Mouse (Mus musculus) liver, adult 2 months (tissue): Measurements from ENCODE around the gene Slc6a18. TPM values are rescaled to one million over a fixed set of nuclear protein-coding genes. Genes with fewer than 3 reads are reported as not detected.

Experiments
- DNase-seq: peaks from one replicate; pipeline ENCODE4 v3.0.0-alpha.2; 2011; ENCODE audit warnings: low read depth, low spot score; ENCODE audit errors: extremely low read depth
- H3K27ac ChIP-seq: fragments of 200-500 bp; replicated peaks from 2 replicates; pipeline ENCODE4 v1.5.1; 2012; ENCODE audit warnings: low read depth, mild to moderate bottlenecking, control low read depth, inconsistent platforms, low read length; ENCODE audit not compliant: insufficient read depth
- H3K27me3 ChIP-seq: fragments of 200-500 bp; 2 replicates; pipeline ENCODE4 v1.6.1; 2012; ENCODE audit warnings: mild to moderate bottlenecking, moderate library complexity, low read length, inconsistent platforms; ENCODE audit not compliant: control insufficient read depth, insufficient read depth
- H3K36me3 ChIP-seq: fragments of 200-500 bp; 2 replicates; pipeline ENCODE4 v1.6.1; 2012; ENCODE audit warnings: low read length, inconsistent platforms; ENCODE audit not compliant: control insufficient read depth, insufficient read depth
- H3K4me1 ChIP-seq: fragments of 200-500 bp; 2 replicates; pipeline ENCODE4 v1.6.1; 2011; ENCODE audit warnings: low read length; ENCODE audit not compliant: control insufficient read depth, insufficient read depth
- H3K4me3 ChIP-seq: fragments of 200-500 bp; 2 replicates; pipeline ENCODE4 v1.5.1; 2011; ENCODE audit warnings: low read depth, mild to moderate bottlenecking, control low read depth, low read length, moderate library complexity; ENCODE audit not compliant: insufficient read depth
- H3K79me2 ChIP-seq: fragments of 200-500 bp; 2 replicates; pipeline ENCODE4 v1.6.1; 2012; ENCODE audit warnings: inconsistent platforms, mild to moderate bottlenecking, low read length, moderate library complexity; ENCODE audit not compliant: control insufficient read depth, insufficient read depth
- H3K9ac ChIP-seq: fragments of 200-500 bp; 2 replicates; pipeline ENCODE4 v1.6.1; 2012; ENCODE audit warnings: low read depth, mild to moderate bottlenecking, control low read depth, inconsistent platforms, low read length
- CTCF ChIP-seq: fragments of 200-500 bp; IDR thresholded peaks from 2 replicates; pipeline ENCODE4 v1.5.1; 2011; ENCODE audit warnings: low read depth, low read length, control low read depth
- POLR2A ChIP-seq: fragments of 200-500 bp; IDR thresholded peaks from 2 replicates; pipeline ENCODE4 v1.6.1; 2011; ENCODE audit warnings: low read length, control low read depth; ENCODE audit not compliant: insufficient read depth; ENCODE audit errors: extremely low read depth
- WGBS: fragments of 180-500 bp; shearing (Covaris S2); methylation state at CpG from one replicate; pipeline ENCODE4 v1.1.7; 2018; 5-methylcytosine and 5-hydroxymethylcytosine counted together
- polyA plus RNA-seq: library from polyadenylated mRNA; depleted of rRNA; stranded (reverse); fragments of >200 nt; gene quantifications from 2 replicates; pipeline ENCODE4 v1.2.3, GENCODE M21; 2012
- total RNA-seq: library from RNA; depleted of rRNA; stranded (reverse); fragments of >200 nt; gene quantifications from 2 replicates; pipeline ENCODE4 v1.2.3, GENCODE M21; 2014

Slc6a18 gene
- total and polyA plus RNA-seq, 2 experiments: not detected

- no peak overlapping the region for H3K9ac ChIP-seq
- no peaks in the 10 kb centered on the region for H3K27me3 ChIP-seq
- no peaks in the 10 kb centered on the region for H3K79me2 ChIP-seq
- H3K36me3 ChIP-seq: no peaks in the 10 kb centered on the region
- H3K4me1 ChIP-seq: no peaks in the 10 kb centered on the region
- TF ChIP-seq POLR2A (no peak), CTCF (no peak)
- no peak for DNase-seq
- no peak overlapping the region for H3K27ac ChIP-seq
- 68% methylated on average over 2 of the region's 2 CpGs for WGBS
- no peak overlapping the region for H3K4me3 ChIP-seq
Measured at GRCm38 (mm10) chr13:73693333-73693732, 15.5 kb upstream of the Slc6a18 start.

- WGBS: 7% methylated on average over 10 of the region's 10 CpGs
- no peaks in the 10 kb centered on the region for H3K79me2 ChIP-seq
- H3K4me3 ChIP-seq: no peak overlapping the region
- no peak overlapping the region for H3K27ac ChIP-seq
- peak; percentile 81 for TF ChIP-seq CTCF
- TF ChIP-seq POLR2A: no peak
- H3K36me3 ChIP-seq: no peaks in the 10 kb centered on the region
- no peaks in the 10 kb centered on the region for H3K4me1 ChIP-seq
- no peaks in the 10 kb centered on the region for H3K27me3 ChIP-seq
- no peak overlapping the region for H3K9ac ChIP-seq
- DNase-seq: peak; percentile 90
Measured at GRCm38 (mm10) chr13:73692249-73692868, 14.5 kb upstream of the Slc6a18 start.

DNA sequence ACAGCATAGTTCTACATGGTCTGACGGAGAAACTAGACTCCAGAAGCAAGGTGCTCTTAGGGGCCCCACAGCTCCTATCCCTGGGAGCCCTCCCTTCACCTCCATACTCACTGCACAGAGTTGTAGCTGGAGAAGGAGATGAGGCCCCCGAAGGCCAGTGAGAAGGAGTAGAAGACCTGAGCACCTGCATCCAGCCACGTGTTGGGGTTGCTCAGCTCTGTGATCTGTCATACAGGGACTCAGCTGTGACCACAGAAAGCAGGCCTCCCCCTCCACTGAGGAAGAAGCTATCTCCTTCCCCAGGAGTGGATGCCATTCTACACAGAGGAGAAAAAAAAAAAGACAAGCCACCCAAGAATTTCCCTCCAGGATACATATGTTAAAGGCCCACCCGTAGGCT is 11.1 kb upstream of the Slc6a18 start:
- Histone ChIP-seq H3K4me1 (no peaks in the 10 kb centered on the region), H3K9ac (no peak overlapping the region), H3K79me2 (no peaks in the 10 kb centered on the region), H3K4me3 (no peak overlapping the region), H3K36me3 (no peaks in the 10 kb centered on the region), H3K27ac (no peak overlapping the region), H3K27me3 (no peaks in the 10 kb centered on the region)
- DNase-seq: no peak
- no peak for TF ChIP-seq POLR2A
- TF ChIP-seq CTCF: no peak
- WGBS: 80% methylated on average over 4 of the region's 4 CpGs

GRCm38 (mm10) chr13:73687601-73688000 is 9.8 kb upstream of the Slc6a18 start:
- Histone ChIP-seq H3K27ac (no peak overlapping the region), H3K36me3 (no peaks in the 10 kb centered on the region), H3K27me3 (no peaks in the 10 kb centered on the region), H3K4me1 (no peaks in the 10 kb centered on the region), H3K9ac (no peak overlapping the region), H3K79me2 (no peaks in the 10 kb centered on the region), H3K4me3 (no peak overlapping the region)
- 85% methylated on average over 3 of the region's 3 CpGs for WGBS
- TF ChIP-seq CTCF: no peak
- no peak for TF ChIP-seq POLR2A
- DNase-seq: no peak

GRCm38 (mm10) chr13:73685502-73685901 is 7.7 kb upstream of the Slc6a18 start:
- no peak for TF ChIP-seq POLR2A
- no peak for TF ChIP-seq CTCF
- Histone ChIP-seq H3K79me2 (no peaks in the 10 kb centered on the region), H3K4me3 (no peak overlapping the region), H3K36me3 (no peaks in the 10 kb centered on the region), H3K9ac (no peak overlapping the region), H3K4me1 (0 out of 2 replicates have a peak, but pooled peaks cover 1% of the 10 kb centered on the region), H3K27ac (no peak overlapping the region), H3K27me3 (no peaks in the 10 kb centered on the region)
- no peak for DNase-seq
- WGBS: 84% methylated on average over 6 of the region's 6 CpGs

- Histone ChIP-seq H3K36me3 (no peaks in the 10 kb centered on the region), H3K4me3 (no peak overlapping the region), H3K9ac (no peak overlapping the region), H3K79me2 (no peaks in the 10 kb centered on the region), H3K27ac (no peak overlapping the region), H3K27me3 (no peaks in the 10 kb centered on the region), H3K4me1 (0 out of 2 replicates have a peak, but pooled peaks cover 1% of the 10 kb centered on the region)
- WGBS: 79% methylated on average over 1 of the region's 1 CpGs
- no peak for DNase-seq
- TF ChIP-seq POLR2A (no peak), CTCF (no peak)
Measured at GRCm38 (mm10) chr13:73684412-73684811, 6.6 kb upstream of the Slc6a18 start.
